Mouse (Mus musculus): ENCODE data around the gene Gpsm2. TPM values are rescaled to one million over a fixed set of nuclear protein-coding genes. Genes with fewer than 3 reads are reported as not detected.

Gpsm2 gene
- polyA plus RNA-seq, 1 experiment from 2014 or later: 43.8 TPM

DNA sequence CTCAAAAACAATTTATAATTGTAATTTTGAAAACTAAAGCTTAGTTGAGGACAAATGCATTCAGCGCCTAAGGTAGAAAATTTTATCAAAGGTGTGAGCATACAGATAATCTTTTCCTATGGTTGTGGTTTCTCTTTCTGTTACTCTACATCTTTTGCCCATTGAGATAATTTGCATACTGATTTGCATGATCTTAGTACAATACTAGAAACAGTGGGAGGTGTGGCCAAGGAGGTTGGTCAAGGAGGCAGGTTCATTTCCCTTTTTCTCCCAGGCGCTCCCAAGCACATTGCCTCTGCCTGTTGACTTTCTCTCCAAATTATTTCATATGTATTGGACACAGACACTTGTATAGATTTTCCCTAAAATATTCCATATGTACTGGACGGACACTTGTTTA is 15.7 kb upstream of the Gpsm2 start:
- Histone ChIP-seq H3K27ac (ENCODE audit: low read length) (no peak overlapping the region), H3K4me2 (ENCODE audit: low read depth, low read length) (no peak overlapping the region), H3K27me3 (ENCODE audit: control insufficient read depth, insufficient read depth, low read depth, low read length) (no peaks in the 10 kb centered on the region; the same call in none of the 2 replicates), H3K9ac (ENCODE audit: low read length) (no peak overlapping the region), H3K4me3 (ENCODE audit: low read length) (no peak overlapping the region), H3K4me1 (replicated peaks; ENCODE audit: control insufficient read depth, insufficient read depth, low read length) (no peaks in the 10 kb centered on the region), H3K9me3 (ENCODE audit: control insufficient read depth, low read length) (peaks cover 4% of the 10 kb centered on the region), H3K36me3 (ENCODE audit: control insufficient read depth, insufficient read depth, low read length) (no peaks in the 10 kb centered on the region)
- no peak for ATAC-seq (ENCODE audit: low read depth)
- WGBS: 85% methylated on average over 3 of the region's 3 CpGs

DNA sequence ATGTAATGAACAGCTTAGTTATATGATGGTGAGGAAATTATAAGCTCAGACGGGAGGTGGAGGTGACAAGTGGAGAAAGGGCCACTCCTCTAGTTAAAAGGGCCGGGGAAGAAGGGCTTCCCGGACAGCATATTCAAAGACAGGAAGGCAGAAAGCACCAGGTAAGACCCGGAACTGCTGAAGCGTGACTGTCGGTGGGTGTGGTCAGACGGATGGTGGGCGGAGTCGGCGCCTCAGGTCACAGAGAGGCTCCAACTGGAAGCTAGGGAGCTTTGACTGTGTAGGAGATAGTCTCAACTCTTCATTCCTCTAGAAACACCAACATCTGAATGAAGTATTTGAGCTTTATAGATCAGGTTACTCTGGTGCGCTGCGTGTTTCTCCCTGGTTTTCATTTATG is 8.2 kb upstream of the Gpsm2 start:
- WGBS: 27% methylated on average over 12 of the region's 12 CpGs
- no peak for ATAC-seq (ENCODE audit: low read depth)
- H3K36me3 ChIP-seq (ENCODE audit: control insufficient read depth, insufficient read depth, low read length): no peaks in the 10 kb centered on the region
- no peak overlapping the region for H3K27ac ChIP-seq (ENCODE audit: low read length)
- no peak overlapping the region for H3K4me3 ChIP-seq (ENCODE audit: low read length)
- no peak overlapping the region for H3K9ac ChIP-seq (ENCODE audit: low read length)
- no peaks in the 10 kb centered on the region for H3K27me3 ChIP-seq (ENCODE audit: control insufficient read depth, insufficient read depth, low read depth, low read length)
- H3K4me2 ChIP-seq (ENCODE audit: low read depth, low read length): no peak overlapping the region
- H3K9me3 ChIP-seq (ENCODE audit: control insufficient read depth, low read length): peaks cover 6% of the 10 kb centered on the region
- H3K4me1 ChIP-seq (replicated peaks; ENCODE audit: control insufficient read depth, insufficient read depth, low read length): no peaks in the 10 kb centered on the region

DNA sequence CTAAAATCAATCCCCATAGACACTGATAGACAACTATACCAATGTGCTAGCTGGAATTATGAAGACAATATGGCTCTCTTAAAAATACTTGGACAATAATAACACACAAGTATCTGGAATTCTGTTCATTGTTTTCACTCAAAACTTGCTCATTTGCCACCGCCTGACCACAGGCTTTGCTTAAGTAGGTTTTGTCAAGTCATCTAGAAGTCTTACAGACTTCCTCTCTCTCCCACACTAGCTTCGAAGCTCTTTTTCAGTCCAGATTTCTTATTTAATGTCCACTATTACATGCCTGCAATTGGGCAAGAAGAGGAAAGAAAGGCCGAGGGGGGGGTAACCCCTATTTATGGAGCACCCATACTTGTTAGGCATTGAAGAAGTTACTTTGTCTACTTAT is 5.7 kb upstream of the Gpsm2 start:
- Histone ChIP-seq H3K27me3 (ENCODE audit: control insufficient read depth, insufficient read depth, low read depth, low read length) (no peaks in the 10 kb centered on the region), H3K4me2 (ENCODE audit: low read depth, low read length) (no peak overlapping the region), H3K27ac (ENCODE audit: low read length) (no peak overlapping the region), H3K9ac (ENCODE audit: low read length) (no peak overlapping the region), H3K4me1 (replicated peaks; ENCODE audit: control insufficient read depth, insufficient read depth, low read length) (peaks cover 3% of the 10 kb centered on the region; the same call in 1 of the 2 replicates), H3K36me3 (ENCODE audit: control insufficient read depth, insufficient read depth, low read length) (no peaks in the 10 kb centered on the region), H3K9me3 (ENCODE audit: control insufficient read depth, low read length) (0 out of 2 replicates have a peak, but pooled peaks cover 2% of the 10 kb centered on the region), H3K4me3 (ENCODE audit: low read length) (no peak overlapping the region)
- ATAC-seq (ENCODE audit: low read depth): no peak
- whole genome bisulfite sequencing: 92% methylated on average over 3 of the region's 3 CpGs

DNA sequence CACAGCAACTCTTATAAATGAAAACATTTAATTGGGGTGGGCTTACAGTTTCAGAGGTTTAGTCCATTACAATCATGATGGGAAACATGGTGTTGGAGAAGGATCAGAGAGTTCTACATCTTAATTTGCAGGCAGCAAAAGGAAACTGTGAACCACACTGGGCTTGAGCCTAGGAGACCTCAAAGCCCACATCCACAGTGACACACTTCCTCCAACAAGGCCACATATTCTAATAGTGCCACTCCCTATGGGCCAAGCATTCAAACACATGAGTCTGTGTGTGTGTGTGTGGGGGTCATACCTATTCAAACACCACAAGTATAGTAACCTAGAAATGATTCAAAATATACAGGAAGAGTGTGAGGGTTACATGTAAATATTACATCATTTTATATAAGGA is 5.2 kb upstream of the Gpsm2 start:
- H3K9ac ChIP-seq (ENCODE audit: low read length): no peak overlapping the region
- no peaks in the 10 kb centered on the region for H3K36me3 ChIP-seq (ENCODE audit: control insufficient read depth, insufficient read depth, low read length)
- no peak overlapping the region for H3K4me2 ChIP-seq (ENCODE audit: low read depth, low read length)
- H3K9me3 ChIP-seq (ENCODE audit: control insufficient read depth, low read length): 0 out of 2 replicates have a peak, but pooled peaks cover 2% of the 10 kb centered on the region
- no peaks in the 10 kb centered on the region for H3K27me3 ChIP-seq (ENCODE audit: control insufficient read depth, insufficient read depth, low read depth, low read length)
- H3K27ac ChIP-seq (ENCODE audit: low read length): no peak overlapping the region
- no peak overlapping the region for H3K4me3 ChIP-seq (ENCODE audit: low read length)
- H3K4me1 ChIP-seq (replicated peaks; ENCODE audit: control insufficient read depth, insufficient read depth, low read length): peaks cover 5% of the 10 kb centered on the region; the same call in 1 of the 2 replicates
- no peak for ATAC-seq (ENCODE audit: low read depth)

DNA sequence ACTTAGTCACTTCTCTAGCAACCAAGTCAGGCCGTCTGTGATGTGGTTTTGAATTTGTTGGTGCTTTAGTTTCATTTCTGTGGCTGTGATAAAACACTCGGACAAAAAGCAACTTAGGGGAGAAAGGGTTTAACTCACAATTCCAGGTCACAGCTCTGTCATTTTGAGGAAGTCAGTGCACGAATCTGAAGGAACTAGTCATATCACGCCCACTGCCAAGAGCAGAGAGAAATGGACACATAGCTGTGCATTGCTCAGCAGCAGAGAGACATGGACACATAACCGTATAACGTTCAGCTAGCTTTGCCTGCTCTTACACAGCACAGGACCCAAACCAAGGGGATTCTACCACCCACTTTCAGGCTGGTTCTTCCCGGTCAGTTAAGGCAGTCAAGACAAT is 4.3 kb upstream of the Gpsm2 start:
- 83% methylated on average over 7 of the region's 7 CpGs for WGBS
- H3K4me1 ChIP-seq (replicated peaks; ENCODE audit: control insufficient read depth, insufficient read depth, low read length): peaks cover 5% of the 10 kb centered on the region; the same call in 1 of the 2 replicates
- H3K27ac ChIP-seq (ENCODE audit: low read length): no peak overlapping the region
- no peaks in the 10 kb centered on the region for H3K27me3 ChIP-seq (ENCODE audit: control insufficient read depth, insufficient read depth, low read depth, low read length)
- H3K4me2 ChIP-seq (ENCODE audit: low read depth, low read length): no peak overlapping the region
- no peak overlapping the region for H3K4me3 ChIP-seq (ENCODE audit: low read length)
- 0 out of 2 replicates have a peak, but pooled peaks cover 2% of the 10 kb centered on the region for H3K9me3 ChIP-seq (ENCODE audit: control insufficient read depth, low read length)
- H3K9ac ChIP-seq (ENCODE audit: low read length): no peak overlapping the region
- H3K36me3 ChIP-seq (ENCODE audit: control insufficient read depth, insufficient read depth, low read length): no peaks in the 10 kb centered on the region
- no peak for ATAC-seq (ENCODE audit: low read depth)

DNA sequence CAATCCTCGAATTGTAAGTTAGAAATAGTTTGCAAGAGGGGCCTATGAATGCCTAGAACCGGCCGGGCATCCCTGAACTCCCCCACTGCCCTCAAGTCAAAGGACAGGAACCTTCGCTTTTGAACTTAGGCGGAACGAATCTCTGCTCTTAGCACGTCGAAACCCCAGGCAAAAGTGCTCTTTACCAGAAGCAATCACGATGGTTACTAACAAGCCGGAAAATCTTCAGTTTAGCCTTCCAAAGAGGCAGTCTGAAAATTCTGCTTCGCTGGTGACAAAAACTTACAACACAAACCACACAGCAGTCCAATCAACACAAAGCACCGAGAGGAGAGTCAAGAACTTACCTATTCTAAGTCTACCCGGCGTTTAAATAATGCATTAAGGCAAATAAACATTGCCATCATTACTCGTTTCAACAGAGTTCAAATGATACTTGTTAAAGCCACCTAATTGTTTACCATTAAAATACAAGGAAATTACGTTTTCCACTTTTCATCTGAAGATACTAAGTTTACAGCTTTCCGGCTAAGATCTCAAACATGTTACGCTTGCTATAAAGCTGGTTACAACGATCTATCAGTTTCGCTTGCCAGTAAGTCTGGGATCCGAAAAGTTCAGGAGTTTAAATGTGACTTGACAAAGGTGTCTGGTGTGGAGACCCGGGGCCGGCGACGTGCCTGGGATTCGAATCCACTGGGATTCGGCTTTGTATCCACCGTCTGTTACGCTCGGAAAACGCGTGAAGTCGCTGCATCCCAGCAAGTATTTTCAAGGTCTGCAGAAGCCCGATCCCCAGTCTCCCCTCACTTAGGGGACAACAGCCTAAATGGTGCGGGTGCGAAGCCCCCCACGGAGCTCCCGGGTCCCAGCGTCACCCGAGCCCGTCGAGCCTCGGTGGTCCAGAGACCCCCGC is 775 bp downstream of the Gpsm2 start:
- Histone ChIP-seq H3K9ac (ENCODE audit: low read length) (peak overlapping the region; percentile 83), H3K4me1 (replicated peaks; ENCODE audit: control insufficient read depth, insufficient read depth, low read length) (peaks cover 22% of the 10 kb centered on the region), H3K27me3 (ENCODE audit: control insufficient read depth, insufficient read depth, low read depth, low read length) (no peaks in the 10 kb centered on the region; the same call in 1 of the 2 replicates), H3K4me2 (ENCODE audit: low read depth, low read length) (peak overlapping the region; percentile 84), H3K27ac (ENCODE audit: low read length) (peak overlapping the region; percentile 94), H3K4me3 (ENCODE audit: low read length) (peak overlapping the region; percentile 69), H3K9me3 (ENCODE audit: control insufficient read depth, low read length) (no peaks in the 10 kb centered on the region), H3K36me3 (ENCODE audit: control insufficient read depth, insufficient read depth, low read length) (no peaks in the 10 kb centered on the region)
- no peak; the same call in 1 of the 2 replicates for ATAC-seq (ENCODE audit: low read depth)
- WGBS: under 1% methylated on average over 44 of the region's 44 CpGs

DNA sequence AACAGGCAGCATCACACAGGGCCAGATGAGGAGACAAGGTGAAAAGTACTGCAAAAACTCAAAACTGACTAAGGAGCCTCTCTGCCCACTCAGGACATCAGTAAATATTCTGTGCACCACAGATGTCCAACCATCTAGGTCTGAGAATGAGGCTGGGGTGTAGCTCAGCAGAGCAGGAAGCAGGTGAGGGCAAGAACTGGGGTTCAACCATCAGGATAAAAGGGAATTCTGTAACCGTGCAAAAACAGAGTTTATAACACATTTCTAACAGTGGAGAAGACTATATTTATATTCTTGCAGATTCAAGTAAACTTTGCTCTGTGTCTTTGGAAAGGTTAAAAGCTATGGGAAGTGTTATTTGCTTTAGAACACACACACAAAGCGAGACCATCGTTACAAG is 2.3 kb downstream of the Gpsm2 start:
- Histone ChIP-seq H3K9me3 (ENCODE audit: control insufficient read depth, low read length) (no peaks in the 10 kb centered on the region), H3K27me3 (ENCODE audit: control insufficient read depth, insufficient read depth, low read depth, low read length) (no peaks in the 10 kb centered on the region; the same call in 1 of the 2 replicates), H3K9ac (ENCODE audit: low read length) (no peak overlapping the region), H3K36me3 (ENCODE audit: control insufficient read depth, insufficient read depth, low read length) (no peaks in the 10 kb centered on the region), H3K27ac (ENCODE audit: low read length) (no peak overlapping the region), H3K4me2 (ENCODE audit: low read depth, low read length) (no peak overlapping the region), H3K4me1 (replicated peaks; ENCODE audit: control insufficient read depth, insufficient read depth, low read length) (peaks cover 22% of the 10 kb centered on the region), H3K4me3 (ENCODE audit: low read length) (no peak overlapping the region)
- ATAC-seq (ENCODE audit: low read depth): no peak
- WGBS: 57% methylated on average over 3 of the region's 3 CpGs

DNA sequence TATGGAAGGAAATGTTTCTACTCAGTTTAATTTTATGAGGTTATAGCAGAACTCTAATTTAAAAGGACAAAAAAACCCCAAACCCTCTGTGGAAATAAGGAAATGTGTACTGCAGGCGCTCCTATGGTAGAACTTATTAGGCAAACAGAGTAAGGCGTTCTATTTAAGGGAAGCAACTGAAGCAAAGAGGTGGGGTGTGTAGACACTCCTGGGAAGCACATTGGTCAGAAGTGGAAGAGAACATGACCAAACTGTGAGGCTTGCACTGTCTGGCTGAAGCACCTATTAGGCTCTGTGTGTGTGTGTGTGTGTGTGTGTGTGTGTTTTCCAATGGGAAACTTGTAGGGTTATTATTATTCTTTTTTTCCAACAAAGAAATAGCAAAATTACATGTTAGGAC is 2.8 kb downstream of the Gpsm2 start:
- Histone ChIP-seq H3K9me3 (ENCODE audit: control insufficient read depth, low read length) (no peaks in the 10 kb centered on the region), H3K27ac (ENCODE audit: low read length) (no peak overlapping the region), H3K4me3 (ENCODE audit: low read length) (no peak overlapping the region), H3K27me3 (ENCODE audit: control insufficient read depth, insufficient read depth, low read depth, low read length) (no peaks in the 10 kb centered on the region; the same call in 1 of the 2 replicates), H3K36me3 (ENCODE audit: control insufficient read depth, insufficient read depth, low read length) (no peaks in the 10 kb centered on the region), H3K4me2 (ENCODE audit: low read depth, low read length) (no peak overlapping the region), H3K9ac (ENCODE audit: low read length) (no peak overlapping the region), H3K4me1 (replicated peaks; ENCODE audit: control insufficient read depth, insufficient read depth, low read length) (peaks cover 22% of the 10 kb centered on the region)
- WGBS: 68% methylated on average over 2 of the region's 2 CpGs
- ATAC-seq (ENCODE audit: low read depth): no peak

DNA sequence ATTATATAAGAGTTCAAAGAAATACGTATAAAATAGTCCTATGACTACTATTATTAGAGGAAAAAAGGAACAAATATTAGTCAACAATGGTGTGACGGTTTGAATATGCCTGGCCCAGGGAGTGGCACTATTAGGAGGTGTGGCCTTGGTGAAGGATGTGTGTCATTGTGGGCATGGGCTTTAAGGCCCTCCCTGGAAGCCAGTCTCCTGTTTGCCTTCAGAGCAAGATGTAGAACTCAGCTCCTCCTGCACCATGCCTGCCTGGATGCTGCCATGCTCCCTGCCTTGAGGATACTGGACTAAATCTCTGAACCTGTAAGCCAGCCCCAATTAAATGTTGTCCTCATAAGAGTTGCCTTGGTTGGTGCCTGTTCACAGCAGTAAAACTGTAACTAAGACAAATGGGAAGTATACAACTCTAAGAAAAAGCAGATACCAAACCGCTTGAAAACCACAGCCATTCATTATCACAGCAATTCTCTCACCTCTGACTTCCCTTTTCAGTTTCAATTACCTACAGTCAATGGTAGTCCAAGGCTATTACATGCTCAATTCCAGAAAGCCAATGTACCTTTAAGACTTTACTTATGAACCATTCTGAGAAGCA is 4.1 kb downstream of the Gpsm2 start:
- Histone ChIP-seq H3K27ac (ENCODE audit: low read length) (no peak overlapping the region), H3K9me3 (ENCODE audit: control insufficient read depth, low read length) (no peaks in the 10 kb centered on the region), H3K4me3 (ENCODE audit: low read length) (no peak overlapping the region), H3K4me2 (ENCODE audit: low read depth, low read length) (no peak overlapping the region), H3K36me3 (ENCODE audit: control insufficient read depth, insufficient read depth, low read length) (no peaks in the 10 kb centered on the region), H3K4me1 (replicated peaks; ENCODE audit: control insufficient read depth, insufficient read depth, low read length) (peaks cover 21% of the 10 kb centered on the region), H3K27me3 (ENCODE audit: control insufficient read depth, insufficient read depth, low read depth, low read length) (no peaks in the 10 kb centered on the region; the same call in 1 of the 2 replicates), H3K9ac (ENCODE audit: low read length) (no peak overlapping the region)
- 78% methylated on average over 3 of the region's 3 CpGs for WGBS
- ATAC-seq (ENCODE audit: low read depth): no peak
